Mouse (Mus musculus) monocyte, adult 2 months (primary cell): ENCODE results near the gene Nup54.
A peak's percentile ranks its signal among the peaks of the same experiment; 100 is the strongest.

Source experiments
- DNase-seq, 2 experiments: peaks; one replicate each; pipeline ENCODE4 v3.0.0; 2022; ENCODE audit warnings: low spot score in 2 of 2, low read depth in 1 of 2

Nup54 gene

DNA sequence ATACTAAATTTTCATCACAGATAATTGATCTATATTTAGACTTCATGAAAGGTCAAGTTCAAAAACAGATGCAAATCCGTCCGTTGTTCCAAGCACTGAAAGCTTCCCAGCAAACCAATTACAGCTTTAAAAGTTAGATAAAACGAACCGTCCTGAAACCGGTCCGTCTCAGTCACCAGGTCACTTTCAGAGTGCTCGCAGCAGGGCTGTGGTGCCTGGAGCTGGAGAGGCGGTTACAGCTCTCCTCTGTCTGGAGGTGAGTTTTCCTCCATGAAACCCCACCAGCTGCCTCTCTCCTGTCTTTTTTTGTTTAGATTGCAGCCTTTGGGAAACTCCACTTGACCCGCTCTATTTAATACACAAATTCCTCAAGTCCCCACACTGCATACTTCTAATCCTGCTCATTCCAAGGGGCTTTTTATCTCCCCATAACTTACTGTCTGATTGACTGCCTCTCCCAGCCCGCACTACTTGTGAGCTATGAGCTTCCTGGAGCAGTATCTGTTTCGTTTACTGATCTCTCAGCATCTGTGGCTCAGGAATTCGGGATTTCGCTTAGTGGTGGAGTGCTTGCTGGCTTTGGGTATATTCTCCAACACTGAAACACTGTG, 58.1 kb downstream of the Nup54 start:
- DNase-seq = no peak

DNA sequence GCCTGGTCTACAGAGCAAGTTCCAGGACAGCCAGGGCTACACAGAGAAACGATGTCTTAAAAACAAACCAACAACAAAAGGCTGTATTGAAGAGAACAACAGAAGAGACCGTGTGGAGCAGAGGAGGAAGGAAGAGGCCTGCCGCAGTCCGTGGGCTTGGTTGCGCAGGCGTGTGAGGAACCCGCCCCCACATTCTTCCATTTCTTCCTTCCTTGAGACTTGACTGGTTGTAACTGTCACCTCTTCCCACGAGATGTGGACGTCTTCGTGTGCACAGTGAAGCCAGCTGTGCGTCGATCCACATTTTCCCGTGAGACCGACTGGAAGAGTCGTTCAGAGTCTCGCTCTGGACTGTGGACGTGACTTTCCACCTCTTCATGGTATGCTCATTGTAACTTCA, 59.7 kb downstream of the Nup54 start:
- DNase-seq = no peak

GRCm38 (mm10) chr5:92374721-92375142, 60.3 kb downstream of the Nup54 start:
- DNase-seq = peak in 1 of 2 experiments; percentile 38

DNA sequence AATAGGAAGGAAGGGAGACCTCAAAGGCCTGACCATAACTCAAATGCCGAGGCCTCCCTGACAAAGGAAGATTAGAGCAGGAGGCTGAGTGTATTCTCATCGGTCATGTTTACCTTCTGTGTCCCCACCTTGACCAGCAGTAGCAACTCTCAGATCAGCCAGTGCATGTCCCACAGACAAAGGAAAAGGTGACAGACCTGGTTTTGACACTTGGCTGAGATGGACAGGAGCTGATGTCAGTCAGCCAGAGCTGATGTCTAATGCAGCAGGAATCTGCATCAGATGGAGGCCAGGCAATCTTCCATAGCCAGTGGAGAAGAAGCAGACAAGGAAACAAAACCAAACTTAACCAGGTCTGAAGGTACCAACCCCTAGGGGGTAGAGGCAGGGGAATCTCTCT, 62.4 kb downstream of the Nup54 start:
- DNase-seq = no peak

DNA sequence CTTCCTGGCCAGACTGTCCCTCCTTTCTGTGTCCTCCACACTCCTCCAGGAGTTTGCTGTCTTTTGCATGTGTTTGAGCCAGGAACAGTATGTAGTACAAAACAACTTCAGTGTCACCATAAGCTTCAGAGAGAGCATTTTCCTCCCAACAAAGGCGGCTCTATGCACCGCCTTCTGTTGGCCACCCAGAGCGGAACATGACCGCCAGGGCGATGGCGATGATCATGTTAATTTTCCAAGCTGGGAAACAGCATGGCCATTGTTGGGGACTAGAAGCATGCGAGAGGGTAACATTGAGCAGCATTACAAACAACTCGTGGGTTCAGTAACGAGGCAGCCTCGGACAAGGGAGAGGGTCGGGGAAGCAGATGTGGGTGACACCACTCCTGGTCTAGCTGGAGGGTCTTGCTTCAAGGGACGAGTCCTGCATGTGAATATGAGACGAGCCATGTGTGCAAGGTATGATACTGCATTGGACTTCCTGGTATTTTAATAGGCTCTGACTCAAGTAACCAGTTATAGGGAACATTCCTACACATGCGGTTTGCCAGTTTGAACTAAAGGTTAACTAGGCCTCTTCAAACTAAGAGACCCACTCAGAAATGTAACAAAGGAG, 63.5 kb downstream of the Nup54 start:
- DNase-seq = no peak

- DNase-seq = no peak
Observed at GRCm38 (mm10) chr5:92370891-92371290, 64.1 kb downstream of the Nup54 start.

DNA sequence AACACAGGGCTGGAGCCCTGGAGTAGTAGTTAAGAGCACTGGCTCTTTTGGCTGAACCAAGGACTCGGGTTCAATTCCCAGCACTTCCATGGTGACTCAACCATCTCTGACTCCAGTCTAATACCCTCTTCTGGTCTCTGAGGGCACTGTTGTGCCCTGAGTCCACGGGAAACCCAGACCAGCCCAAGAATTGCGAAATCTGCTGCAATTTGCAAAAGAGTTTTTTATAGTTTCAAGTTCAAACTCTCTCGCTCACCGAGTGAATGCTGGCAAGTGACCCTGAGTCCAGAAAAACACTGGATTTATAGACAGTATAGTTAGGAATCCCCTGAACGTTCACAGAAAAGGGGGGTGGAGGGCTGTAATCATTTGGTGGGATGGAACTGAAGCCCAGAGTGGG, 64.6 kb downstream of the Nup54 start:
- DNase-seq = no peak

DNA sequence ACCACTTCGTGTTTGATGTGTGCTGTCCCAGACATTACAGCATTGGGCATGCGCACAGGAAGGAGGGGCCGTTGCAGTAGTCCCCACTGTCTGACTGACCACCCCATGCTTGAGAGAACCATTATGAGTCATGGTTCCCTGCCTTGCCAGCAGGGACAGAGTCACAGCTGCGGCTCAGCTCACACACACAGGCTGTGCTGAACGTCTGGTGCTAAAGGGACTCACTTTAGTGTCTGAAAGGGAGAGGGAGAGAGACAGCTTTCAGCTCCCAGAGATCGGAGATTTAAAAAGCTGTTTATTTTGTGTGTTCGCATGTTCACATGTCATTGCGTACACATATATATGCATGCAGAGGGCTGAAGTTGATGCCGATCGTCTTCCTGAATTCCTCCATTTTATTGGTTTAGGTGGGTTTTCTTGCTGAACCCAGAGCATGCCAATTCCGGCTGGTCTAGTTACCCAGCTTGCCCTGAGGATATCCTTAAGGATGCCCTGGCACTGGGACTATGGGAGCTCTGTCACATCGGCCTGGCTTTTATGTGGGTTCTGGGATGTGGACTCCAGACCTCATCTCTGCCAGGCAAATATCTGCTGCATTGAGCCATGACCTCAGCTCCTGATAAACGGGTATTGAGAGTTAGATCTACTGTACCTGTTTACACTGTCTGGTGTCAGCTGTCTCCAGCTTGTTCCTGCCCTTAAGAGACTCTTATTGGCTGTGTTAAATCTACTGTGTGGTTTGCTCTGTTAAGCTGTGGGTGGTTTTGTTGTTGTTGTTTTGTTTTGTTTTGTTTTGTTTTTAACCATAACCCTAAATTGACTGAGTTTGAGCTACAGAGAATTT, 65.6 kb downstream of the Nup54 start:
- no peak for DNase-seq

DNA sequence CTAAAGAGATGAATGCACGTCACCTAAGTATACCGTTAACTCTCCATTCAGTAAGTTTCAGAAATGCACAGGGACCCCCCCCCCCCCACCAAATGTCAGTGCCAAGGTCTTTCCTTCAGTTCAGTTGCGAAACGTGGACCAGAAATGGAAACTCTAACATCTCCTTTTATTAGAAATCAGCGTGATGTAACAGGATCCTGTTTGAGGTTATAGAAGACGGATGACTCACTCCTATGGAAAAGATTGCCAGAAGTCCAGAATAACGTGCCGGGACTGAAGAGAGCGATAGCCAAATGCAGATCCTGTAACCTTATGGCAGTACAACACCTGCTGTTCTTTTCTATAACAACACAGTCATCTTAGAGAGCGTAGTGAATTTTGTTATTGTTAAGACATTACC, 66.6 kb downstream of the Nup54 start:
- no peak for DNase-seq

- DNase-seq = no peak
Observed at GRCm38 (mm10) chr5:92366565-92366964, 68.5 kb downstream of the Nup54 start.
